Mouse (Mus musculus) lung, embryonic 15.5 days (tissue): Measurements from ENCODE around the gene Rnf208. TPM values are rescaled to one million over a fixed set of nuclear protein-coding genes. Genes with fewer than 3 reads are reported as not detected.

Source experiments
- ATAC-seq: fragments of 200-750 bp; cut with Nextera tagmentation; 2 replicates; pipeline ENCODE4 v1.8.0; 2017; ENCODE audit warnings: moderate number of reproducible peaks, borderline replicate concordance; ENCODE audit not compliant: low FRiP score, low TSS enrichment; ENCODE audit errors: extremely low read depth
- H3K27ac ChIP-seq: fragments of 300-500 bp; sonication (generic); 2 replicates; pipeline ENCODE4 v1.5.1; 2015; ENCODE audit warnings: moderate library complexity, mild to moderate bottlenecking, inconsistent platforms
- H3K27me3 ChIP-seq: fragments of 300-500 bp; sonication (generic); 2 replicates; pipeline ENCODE4 v1.6.1; 2015; ENCODE audit warnings: inconsistent platforms
- H3K36me3 ChIP-seq: fragments of 300-500 bp; sonication (generic); 2 replicates; pipeline ENCODE4 v1.6.1; 2015; ENCODE audit warnings: inconsistent platforms
- H3K4me1 ChIP-seq: fragments of 300-500 bp; sonication (generic); 2 replicates; pipeline ENCODE4 v1.6.1; 2015; ENCODE audit warnings: inconsistent platforms
- H3K4me2 ChIP-seq: fragments of 300-500 bp; sonication (generic); 2 replicates; pipeline ENCODE4 v1.6.1; 2015; ENCODE audit warnings: inconsistent platforms, mild to moderate bottlenecking, moderate library complexity
- H3K4me3 ChIP-seq: fragments of 300-500 bp; sonication (generic); 2 replicates; pipeline ENCODE4 v1.5.1; 2015; ENCODE audit warnings: mild to moderate bottlenecking, inconsistent platforms
- H3K9ac ChIP-seq: fragments of 300-500 bp; sonication (generic); 2 replicates; pipeline ENCODE4 v1.6.1; 2015; ENCODE audit warnings: inconsistent platforms
- H3K9me3 ChIP-seq: fragments of 300-500 bp; sonication (generic); 2 replicates; pipeline ENCODE4 v1.6.1; 2016; ENCODE audit warnings: inconsistent platforms
- WGBS: fragments of 180-500 bp; shearing (Covaris S2); methylation state at CpG from one replicate; pipeline ENCODE4 v1.1.7; 2015; 5-methylcytosine and 5-hydroxymethylcytosine counted together
- polyA plus RNA-seq: library from polyadenylated mRNA; unstranded; fragments of >200 nt; fragmentation: Nextera tagmentation; extraction: Ambion mirVana; gene quantifications from 2 replicates; pipeline ENCODE4 v1.2.1, GENCODE M21; 2015

Rnf208 gene
- polyA plus RNA-seq, 1 experiment from 2014 or later, result 9.9 TPM

DNA sequence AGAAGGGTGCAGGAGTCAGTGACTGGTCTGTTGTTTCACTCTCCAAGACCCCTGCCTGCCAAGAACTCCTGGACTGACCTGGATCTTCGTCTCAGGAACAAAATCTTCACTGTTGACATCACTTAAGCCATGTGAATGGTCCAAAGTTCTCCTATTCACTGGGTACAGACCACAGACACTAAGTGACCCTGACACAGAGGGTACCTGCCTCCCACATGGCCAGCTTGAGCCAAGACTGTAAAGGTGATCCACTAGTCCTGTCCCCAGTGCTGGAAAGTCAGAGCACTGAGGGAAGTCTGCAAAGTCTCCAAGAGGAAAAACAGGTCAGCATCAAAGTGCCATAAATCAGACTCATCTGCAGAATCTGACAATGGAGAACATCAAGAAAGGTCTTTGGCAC lies 34.5 kb upstream of the Rnf208 start:
- WGBS, result 88% methylated on average over 1 of the region's 1 CpGs

DNA sequence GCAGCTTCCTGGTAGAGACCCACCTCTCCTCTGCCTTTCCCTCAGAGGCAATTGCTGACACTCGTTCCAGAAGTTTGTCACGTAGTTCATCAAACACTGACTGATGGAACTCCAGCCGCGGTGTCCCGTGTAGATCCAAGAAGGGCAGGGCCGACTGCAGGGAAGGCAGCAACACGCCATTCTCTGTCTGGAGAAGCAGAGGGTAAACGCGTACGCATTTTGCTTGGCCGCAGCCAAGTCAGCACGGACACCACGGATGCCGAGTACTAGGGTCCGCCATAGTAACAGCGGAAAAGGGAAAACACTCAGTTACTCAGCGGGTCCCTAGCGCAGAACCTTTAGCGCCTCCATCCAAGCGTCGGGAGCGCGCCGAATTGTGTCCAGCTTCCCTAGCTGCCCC lies 31.4 kb upstream of the Rnf208 start:
- Histone ChIP-seq H3K4me2 (peak overlapping the region; percentile 75), H3K9me3 (no peaks in the 10 kb centered on the region), H3K4me3 (peak overlapping the region; percentile 87), H3K9ac (peak overlapping the region; percentile 91), H3K27me3 (no peaks in the 10 kb centered on the region), H3K4me1 (peaks cover 22% of the 10 kb centered on the region), H3K27ac (peak overlapping the region; percentile 90), H3K36me3 (peaks cover 19% of the 10 kb centered on the region)
- ATAC-seq, result no peak
- 1% methylated on average over 24 of the region's 24 CpGs for WGBS

More for the DNA sequence above, 34.5 kb upstream of the Rnf208 start:
- H3K4me2 ChIP-seq, result no peak overlapping the region
- H3K9ac ChIP-seq, result no peak overlapping the region
- no peak overlapping the region for H3K4me3 ChIP-seq
- ATAC-seq, result no peak
- H3K4me1 ChIP-seq, result peaks cover 22% of the 10 kb centered on the region
- no peak overlapping the region for H3K27ac ChIP-seq
- H3K27me3 ChIP-seq, result no peaks in the 10 kb centered on the region
- H3K9me3 ChIP-seq, result no peaks in the 10 kb centered on the region
- H3K36me3 ChIP-seq, result peaks cover 50% of the 10 kb centered on the region

DNA sequence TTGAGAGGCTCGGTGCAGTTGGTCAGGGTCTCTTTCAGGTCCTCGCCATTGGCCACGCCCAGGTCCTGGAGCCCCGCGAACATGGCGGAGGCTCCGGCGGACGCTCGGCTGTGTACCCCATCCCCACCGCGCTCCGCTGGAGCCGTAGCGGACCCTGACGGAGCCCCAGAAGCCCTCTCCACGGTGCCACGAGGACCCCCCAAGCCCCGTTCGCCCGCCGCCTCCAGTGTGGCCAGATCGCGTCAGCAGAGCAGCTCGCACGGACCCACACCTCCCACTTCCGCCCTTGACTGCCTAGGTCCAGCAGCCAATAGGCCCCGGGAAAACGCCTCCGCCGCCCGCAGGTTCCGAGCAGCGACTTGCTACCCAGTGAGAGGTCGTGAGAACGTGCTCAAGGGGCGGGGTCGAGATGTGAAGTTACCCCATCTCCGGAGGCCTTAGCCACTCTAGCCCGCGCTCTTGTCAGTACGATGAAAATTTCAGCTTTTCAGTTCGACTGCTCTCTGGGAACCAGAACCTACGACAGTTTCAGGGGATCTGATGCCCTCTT lies 30.9 kb upstream of the Rnf208 start, which contains the start of gene Nelfb:
TSS of gene Nelfb (minus strand) at position 369 of the 550 bp plus-strand sequence.
- Histone ChIP-seq H3K4me3 (peak within 1 kb of the TSS; percentile 87), H3K36me3 (peaks cover 13% of the 10 kb centered on the region), H3K4me2 (peak within 1 kb of the TSS; percentile 75), H3K9ac (peak within 1 kb of the TSS; percentile 91), H3K4me1 (peaks cover 22% of the 10 kb centered on the region), H3K27me3 (no peaks in the 10 kb centered on the region), H3K9me3 (no peaks in the 10 kb centered on the region), H3K27ac (peak within 1 kb of the TSS; percentile 90)
- peak; percentile 91 for ATAC-seq
- WGBS, result under 1% methylated on average over 44 of the region's 44 CpGs

DNA sequence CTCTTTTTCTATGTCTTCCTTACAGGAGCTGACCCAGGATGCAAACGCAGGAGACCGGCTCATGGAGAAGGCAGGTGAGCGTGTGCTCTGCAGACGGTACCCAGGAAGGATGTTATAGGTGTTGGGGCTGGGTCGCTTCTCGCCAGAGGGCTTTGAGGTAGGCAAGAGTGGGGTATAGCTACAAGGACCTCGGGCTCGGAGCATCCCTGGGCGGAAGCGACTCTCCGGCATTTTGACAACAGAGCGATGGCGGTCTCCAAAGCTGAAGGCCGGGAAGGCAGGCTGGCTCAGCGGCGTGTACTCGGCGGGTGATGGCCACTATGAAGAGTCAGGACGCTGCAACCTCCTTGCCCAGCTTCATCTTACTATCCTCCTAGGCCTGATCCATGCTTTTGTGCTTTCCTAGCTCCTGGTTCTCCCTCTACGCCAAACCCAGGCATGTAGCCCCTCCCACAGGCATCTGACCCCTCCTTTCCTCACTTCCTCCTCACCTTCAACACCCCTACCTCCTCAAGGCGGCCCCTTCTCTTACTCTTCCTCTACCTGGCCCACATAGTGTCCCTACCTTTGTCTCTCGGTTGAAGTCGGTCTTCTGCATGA lies 28.7 kb upstream of the Rnf208 start:
- H3K4me3 ChIP-seq, result no peak overlapping the region
- ATAC-seq, result no peak

DNA sequence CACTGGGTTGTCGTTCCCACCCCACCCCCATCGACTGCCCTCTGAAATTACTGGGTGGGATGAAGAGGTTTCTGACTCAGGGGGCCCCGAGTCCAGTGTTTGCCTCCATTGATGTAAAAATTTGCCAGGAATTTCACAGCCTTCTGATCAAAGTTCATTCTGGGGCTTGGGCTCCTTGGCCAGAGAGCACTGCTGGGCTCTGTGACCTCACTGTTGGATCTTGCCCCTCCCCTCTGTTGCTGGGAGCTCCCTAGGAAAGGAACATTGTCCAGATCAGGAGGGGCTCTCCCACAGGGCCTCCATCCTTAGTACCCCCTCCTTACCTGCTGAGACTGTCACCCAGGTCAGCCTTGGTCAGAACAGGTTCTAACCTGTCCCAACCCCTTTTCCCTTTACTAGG lies 27.6 kb upstream of the Rnf208 start, which contains the start of gene Stpg3:
TSS of gene Stpg3 (minus strand) at position 194 of the 400 bp plus-strand sequence.
- 55% methylated on average over 3 of the region's 3 CpGs for WGBS
- no peak for ATAC-seq
- H3K27ac ChIP-seq, result no peak within 1 kb of the TSS

More for the DNA sequence above, 28.7 kb upstream of the Rnf208 start:
- Histone ChIP-seq H3K9ac (no peak overlapping the region), H3K27ac (no peak overlapping the region), H3K36me3 (no peaks in the 10 kb centered on the region), H3K27me3 (no peaks in the 10 kb centered on the region), H3K4me2 (no peak overlapping the region), H3K4me1 (peaks cover 22% of the 10 kb centered on the region), H3K9me3 (no peaks in the 10 kb centered on the region)
- 61% methylated on average over 23 of the region's 23 CpGs for WGBS

DNA sequence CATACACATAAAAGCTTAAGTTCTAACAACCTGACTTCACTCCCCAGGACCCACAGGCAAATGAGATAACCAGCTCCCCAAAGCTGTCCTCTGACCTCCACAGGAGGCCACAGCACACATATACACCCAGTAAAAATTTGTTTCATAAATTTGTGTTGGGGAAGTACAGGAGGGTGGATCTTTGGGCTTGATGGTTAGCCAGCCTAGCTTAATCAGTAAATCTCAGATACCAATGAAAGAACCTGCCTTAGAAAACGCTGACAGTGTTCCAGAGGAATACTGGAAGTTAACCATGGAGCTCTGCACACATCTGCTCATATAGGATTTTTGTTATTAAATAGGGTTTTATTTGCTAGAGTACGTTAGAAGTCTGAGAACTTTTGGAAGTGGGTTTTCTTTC lies 24.4 kb upstream of the Rnf208 start:
- WGBS, result 47% methylated on average over 2 of the region's 2 CpGs
- Histone ChIP-seq H3K36me3 (peaks cover 7% of the 10 kb centered on the region), H3K27me3 (no peaks in the 10 kb centered on the region), H3K4me2 (no peak overlapping the region), H3K27ac (no peak overlapping the region), H3K4me1 (peaks cover 4% of the 10 kb centered on the region; the same call in 1 of the 2 replicates), H3K9ac (no peak overlapping the region), H3K9me3 (no peaks in the 10 kb centered on the region), H3K4me3 (no peak overlapping the region)
- no peak for ATAC-seq

More for the DNA sequence above, 27.6 kb upstream of the Rnf208 start, which contains the start of gene Stpg3:
- Histone ChIP-seq H3K4me1 (peaks cover 18% of the 10 kb centered on the region), H3K27me3 (no peaks in the 10 kb centered on the region), H3K4me3 (no peak within 1 kb of the TSS), H3K9me3 (no peaks in the 10 kb centered on the region), H3K36me3 (no peaks in the 10 kb centered on the region), H3K4me2 (no peak within 1 kb of the TSS), H3K9ac (no peak within 1 kb of the TSS)

DNA sequence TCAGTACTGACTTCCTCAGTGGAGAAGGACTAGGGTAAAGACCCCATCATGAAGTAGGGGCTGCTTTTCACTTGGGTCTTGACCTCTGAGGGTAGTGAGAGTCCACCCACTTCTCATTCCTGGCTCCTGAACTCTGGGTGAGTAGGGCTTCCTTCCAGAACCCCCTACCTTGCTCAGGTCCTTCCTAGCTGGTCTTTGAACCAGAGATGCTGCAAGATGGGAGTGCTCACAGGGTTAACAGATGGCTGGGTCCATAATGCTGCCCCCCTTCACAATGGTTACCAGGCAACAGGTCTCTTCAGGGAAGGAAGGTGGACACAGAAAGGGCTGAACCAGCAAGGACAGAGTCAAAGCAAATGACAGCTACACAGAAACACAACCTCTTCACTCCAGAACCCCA lies 23.6 kb upstream of the Rnf208 start, which contains the start of gene Fam166a:
TSS of gene Fam166a (plus strand) at position 301 of the 400 bp plus-strand sequence.
- H3K27me3 ChIP-seq, result no peaks in the 10 kb centered on the region
- peaks cover 10% of the 10 kb centered on the region for H3K4me1 ChIP-seq
- no peak within 1 kb of the TSS for H3K9ac ChIP-seq
- H3K27ac ChIP-seq, result no peak within 1 kb of the TSS
- peaks cover 7% of the 10 kb centered on the region for H3K36me3 ChIP-seq
- no peaks in the 10 kb centered on the region for H3K9me3 ChIP-seq
- ATAC-seq, result no peak
- H3K4me3 ChIP-seq, result no peak within 1 kb of the TSS
- no peak within 1 kb of the TSS for H3K4me2 ChIP-seq

DNA sequence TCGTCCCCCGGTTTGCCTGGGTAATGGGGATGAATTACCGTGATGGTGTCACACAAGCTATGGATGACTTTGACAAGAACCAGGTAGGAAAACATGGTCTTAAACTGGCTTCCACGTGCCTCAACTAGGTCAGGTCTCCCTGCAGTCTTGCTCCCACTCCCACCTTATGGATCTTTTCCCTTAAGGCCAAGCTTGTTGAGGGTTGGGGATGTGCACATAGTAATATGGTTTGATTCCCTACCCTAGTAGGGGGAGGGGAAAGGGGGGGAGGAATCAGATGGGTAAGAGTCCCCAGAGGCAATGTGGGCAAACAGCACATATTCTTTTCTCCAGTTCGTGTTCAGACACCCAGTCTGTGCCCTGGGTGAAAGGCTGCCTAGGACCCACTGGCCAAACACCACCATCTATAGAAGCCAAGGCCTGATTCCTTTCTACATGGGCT lies 20.7 kb upstream of the Rnf208 start:
- ATAC-seq, result no peak
- H3K36me3 ChIP-seq, result peaks cover 7% of the 10 kb centered on the region
- H3K9ac ChIP-seq, result no peak overlapping the region
- no peaks in the 10 kb centered on the region for H3K9me3 ChIP-seq
- H3K4me1 ChIP-seq, result peaks cover 22% of the 10 kb centered on the region
- H3K4me3 ChIP-seq, result no peak overlapping the region
- WGBS, result 71% methylated on average over 5 of the region's 5 CpGs
- H3K27me3 ChIP-seq, result no peaks in the 10 kb centered on the region
- H3K27ac ChIP-seq, result no peak overlapping the region
- no peak overlapping the region for H3K4me2 ChIP-seq

DNA sequence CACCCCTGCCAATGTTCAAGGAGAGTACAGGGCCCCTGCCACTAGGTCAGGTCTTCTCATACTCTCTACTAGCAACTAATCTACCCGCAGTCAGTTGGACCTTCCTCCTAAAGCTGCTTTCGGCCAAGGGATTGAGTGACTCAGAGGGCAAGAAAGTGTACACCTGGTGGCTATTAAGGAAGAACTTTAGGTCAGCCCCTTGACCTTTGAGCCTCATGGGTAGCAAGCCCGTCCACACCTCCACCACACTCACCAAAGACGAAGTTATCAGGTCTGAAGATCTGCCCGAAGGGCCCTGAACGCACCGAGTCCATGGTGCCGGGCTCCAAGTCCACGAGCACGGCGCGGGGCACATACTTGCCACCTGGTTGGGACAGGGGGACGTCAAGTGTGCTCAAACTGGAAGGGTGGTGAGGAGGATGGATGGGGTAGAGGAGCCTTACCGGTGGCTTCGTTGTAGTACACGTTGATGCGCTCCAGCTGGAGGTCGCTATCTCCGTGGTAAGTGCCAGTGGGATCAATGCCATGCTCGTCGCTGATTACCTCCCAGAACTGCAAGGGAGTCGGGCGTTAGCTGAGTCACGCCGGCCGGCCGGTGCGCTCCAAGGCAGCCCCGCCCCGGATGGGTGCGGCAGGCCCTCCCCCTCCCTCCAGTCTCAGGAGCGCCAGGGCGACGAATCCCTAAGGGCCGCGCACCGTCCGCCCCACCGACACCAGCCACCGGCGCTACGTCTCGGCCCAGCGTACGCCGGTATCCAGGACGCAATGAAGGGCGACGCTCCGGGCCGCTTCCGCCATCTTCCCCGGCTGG lies 18.2 kb upstream of the Rnf208 start:
- Histone ChIP-seq H3K27ac (peak overlapping the region; percentile 99), H3K36me3 (peaks cover 7% of the 10 kb centered on the region), H3K4me2 (peak overlapping the region; percentile 76), H3K4me1 (peaks cover 32% of the 10 kb centered on the region), H3K27me3 (no peaks in the 10 kb centered on the region), H3K4me3 (peak overlapping the region; percentile 98), H3K9me3 (no peaks in the 10 kb centered on the region), H3K9ac (peak overlapping the region; percentile 95)
- under 1% methylated on average over 53 of the region's 53 CpGs for WGBS
- peak; percentile 41 for ATAC-seq

DNA sequence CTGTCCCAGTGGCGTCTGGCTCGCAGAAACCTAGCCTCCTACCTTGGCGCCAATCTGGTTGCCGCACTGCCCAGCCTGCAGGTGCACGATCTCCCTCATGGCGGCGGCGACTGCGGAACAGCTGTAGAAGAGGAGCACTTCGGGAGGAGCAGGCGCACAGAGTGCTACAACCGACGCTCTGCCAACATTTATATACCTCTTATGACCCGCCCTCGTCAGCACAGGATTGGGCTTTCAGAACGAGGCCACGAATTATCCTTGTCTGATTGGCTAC lies 17.6 kb upstream of the Rnf208 start, which contains the start of gene Tubb4b:
TSS of gene Tubb4b (minus strand) at position 211 of the 274 bp plus-strand sequence.
- WGBS, result 0% methylated on average over 17 of the region's 17 CpGs

DNA sequence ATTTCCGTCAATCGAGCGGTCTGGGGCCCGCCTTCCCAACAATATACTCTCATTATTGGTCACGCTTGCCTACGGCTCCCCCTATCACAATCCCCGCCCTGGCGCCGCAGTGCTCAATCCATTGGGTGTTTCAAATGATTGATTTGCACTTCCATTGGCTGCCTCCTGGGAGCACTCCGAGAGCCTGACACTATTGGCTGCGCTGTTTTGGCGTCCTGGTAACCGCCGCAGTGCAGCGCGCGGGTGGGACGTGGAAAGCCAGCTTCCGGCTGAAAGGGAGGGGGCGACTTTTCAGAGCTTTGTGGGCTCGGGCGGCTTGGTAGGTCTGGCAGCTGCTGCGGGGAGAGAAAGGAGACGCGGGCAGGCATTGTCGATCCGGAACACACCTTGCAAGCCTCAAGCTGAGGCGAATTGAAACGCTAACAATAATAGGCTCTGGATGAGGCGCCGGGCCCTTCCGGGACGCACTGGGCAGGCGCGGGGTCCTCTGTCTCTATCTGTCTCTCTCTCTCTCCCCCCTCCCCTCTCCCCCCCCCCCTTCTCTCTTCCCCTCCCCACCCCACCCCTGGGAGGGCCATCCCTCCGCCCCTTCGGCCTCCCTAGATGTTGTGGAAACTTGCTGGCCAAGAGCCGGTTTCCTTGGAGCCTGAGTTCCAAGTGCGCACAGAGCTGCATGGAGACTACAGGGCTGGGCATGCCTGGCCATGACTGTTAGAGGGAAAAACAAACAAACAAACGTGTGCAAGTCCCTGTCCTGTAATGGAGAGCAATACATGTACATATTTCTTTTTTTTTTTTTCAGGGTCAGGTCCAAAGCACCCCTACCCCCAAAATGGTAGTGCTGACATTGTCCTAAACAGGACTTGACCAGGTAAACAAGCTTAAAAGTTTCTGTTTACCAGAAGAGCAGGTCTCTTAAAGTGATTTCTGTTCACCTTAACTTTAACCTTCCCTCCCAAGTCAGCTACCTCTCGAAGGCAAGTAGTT lies 17.0 kb upstream of the Rnf208 start:
- peaks cover 7% of the 10 kb centered on the region for H3K36me3 ChIP-seq
- peak overlapping the region; percentile 99 for H3K27ac ChIP-seq
- ATAC-seq, result peak; percentile 95
- peak overlapping the region; percentile 98 for H3K4me3 ChIP-seq
- peak overlapping the region; percentile 56 for H3K9ac ChIP-seq
- no peaks in the 10 kb centered on the region for H3K27me3 ChIP-seq
- H3K4me1 ChIP-seq, result peaks cover 33% of the 10 kb centered on the region
- 2% methylated on average over 40 of the region's 41 CpGs for WGBS
- no peaks in the 10 kb centered on the region for H3K9me3 ChIP-seq
- H3K4me2 ChIP-seq, result peak overlapping the region; percentile 50

More for the DNA sequence above, 17.6 kb upstream of the Rnf208 start, which contains the start of gene Tubb4b:
- Histone ChIP-seq H3K27ac (peak within 1 kb of the TSS; percentile 99), H3K4me1 (peaks cover 33% of the 10 kb centered on the region), H3K27me3 (no peaks in the 10 kb centered on the region), H3K4me3 (peak within 1 kb of the TSS; percentile 98), H3K36me3 (peaks cover 7% of the 10 kb centered on the region), H3K4me2 (peak within 1 kb of the TSS; percentile 76), H3K9ac (peak within 1 kb of the TSS; percentile 95), H3K9me3 (no peaks in the 10 kb centered on the region)
- no peak for ATAC-seq
